Mouse (Mus musculus): ENCODE measurements around the gene Brca2. TPM values are rescaled to one million over a fixed set of nuclear protein-coding genes. Genes with fewer than 3 reads are reported as not detected.

Gene Brca2
- polyA plus RNA-seq (2017; shearing (Covaris generic)), result 7.5 TPM

GRCm38 (mm10) chr5:150521937-150522866 is at the start of gene Brca2:
Gene Brca2 (plus strand): TSS chr5:150522630.

GRCm38 (mm10) chr5:150518064-150518463 is 4.4 kb upstream of the Brca2 start, which contains the start of gene Zar1l:
Gene Zar1l (minus strand): TSS chr5:150518164.

GRCm38 (mm10) chr5:150597088-150597487 is 74.7 kb downstream of the Brca2 start, which contains the start of gene N4bp2l1:
Gene N4bp2l1 (minus strand): TSS chr5:150597188.

Other genes starting within 250 kb of the Brca2 start
- not detected for gene Zar1l, start 4.5 kb upstream of the Brca2 start, polyA plus RNA-seq (2017; shearing (Covaris generic))
- gene N4bp2l1, start 74.6 kb downstream of the Brca2 start, polyA plus RNA-seq (2017; shearing (Covaris generic)), result 138 TPM
- 93.4 TPM for gene N4bp2l2, start 143.6 kb downstream of the Brca2 start, polyA plus RNA-seq (2017; shearing (Covaris generic))
- gene Pds5b, start 151.1 kb downstream of the Brca2 start, polyA plus RNA-seq (2017; shearing (Covaris generic)), result 39.0 TPM

Data from inflammation-experienced regulatory T-cells, adult 16 weeks (primary cell).